Mouse (Mus musculus) lung, postnatal 0 days (tissue): ENCODE measurements at regions not wholly inside any gene's neighbourhood (a gene's known extent, or its start where the extent isn't known, plus 50 kb on each side); places are given as distances from the start of the nearest gene placed in this dataset.

ENCODE experiments used
- CTCF ChIP-seq: IDR thresholded peaks from 2 replicates; pipeline ENCODE4 v1.5.1; 2016; ENCODE audit warnings: antibody characterized with exemption, mild to moderate bottlenecking
- EP300 ChIP-seq: IDR thresholded peaks from 2 replicates; pipeline ENCODE4 v1.6.1; 2016; ENCODE audit warnings: antibody characterized with exemption, mild to moderate bottlenecking, control low read depth

- no peak for TF ChIP-seq EP300
- no peak for TF ChIP-seq CTCF
These were observed 589.4 kb upstream of the Nr5a2 start for GRCm38 (mm10) chr1:137549659-137550058.
